Mouse (Mus musculus): ENCODE results near the gene Edil3. TPM values are rescaled to one million over a fixed set of nuclear protein-coding genes. Genes with fewer than 3 reads are reported as not detected.

The Edil3 gene
- polyA plus RNA-seq, 1 experiment from 2014 or later, result 7.7 TPM

- H3K4me3 ChIP-seq (replicated peaks; ENCODE audit: low read length), result no peak overlapping the region
- no peaks in the 10 kb centered on the region for H3K27me3 ChIP-seq (ENCODE audit: control insufficient read depth, insufficient read depth, low read length)
- ATAC-seq (ENCODE audit: insufficient read depth, low FRiP score), result no peak
- H3K4me1 ChIP-seq (ENCODE audit: control insufficient read depth, insufficient read depth, low read length), result no peaks in the 10 kb centered on the region
- no peaks in the 10 kb centered on the region for H3K9me3 ChIP-seq (replicated peaks; ENCODE audit: control insufficient read depth, low read length)
- no peak overlapping the region for H3K27ac ChIP-seq (ENCODE audit: low read length)
- WGBS, result 68% methylated on average over 1 of the region's 1 CpGs
- H3K4me2 ChIP-seq (ENCODE audit: low read depth, low read length), result no peak overlapping the region
- H3K36me3 ChIP-seq (ENCODE audit: control insufficient read depth, insufficient read depth, low read length), result no peaks in the 10 kb centered on the region
- no peak overlapping the region for H3K9ac ChIP-seq (ENCODE audit: low read length)
Observed at GRCm38 (mm10) chr13:89256906-89257305, 435.6 kb downstream of the Edil3 start.

- Histone ChIP-seq H3K27ac (ENCODE audit: low read length) (no peak overlapping the region), H3K27me3 (ENCODE audit: control insufficient read depth, insufficient read depth, low read length) (no peaks in the 10 kb centered on the region), H3K36me3 (ENCODE audit: control insufficient read depth, insufficient read depth, low read length) (no peaks in the 10 kb centered on the region), H3K9ac (ENCODE audit: low read length) (no peak overlapping the region), H3K4me2 (ENCODE audit: low read depth, low read length) (no peak overlapping the region), H3K4me3 (replicated peaks; ENCODE audit: low read length) (no peak overlapping the region), H3K9me3 (replicated peaks; ENCODE audit: control insufficient read depth, low read length) (no peaks in the 10 kb centered on the region), H3K4me1 (ENCODE audit: control insufficient read depth, insufficient read depth, low read length) (no peaks in the 10 kb centered on the region)
- no peak for ATAC-seq (ENCODE audit: insufficient read depth, low FRiP score)
- WGBS, result 74% methylated on average over 5 of the region's 5 CpGs
Observed at GRCm38 (mm10) chr13:89286696-89287305, 465.5 kb downstream of the Edil3 start.

GRCm38 (mm10) chr13:89288201-89288600 lies 466.9 kb downstream of the Edil3 start:
- Histone ChIP-seq H3K4me2 (ENCODE audit: low read depth, low read length) (no peak overlapping the region), H3K9me3 (replicated peaks; ENCODE audit: control insufficient read depth, low read length) (no peaks in the 10 kb centered on the region), H3K9ac (ENCODE audit: low read length) (no peak overlapping the region), H3K4me1 (ENCODE audit: control insufficient read depth, insufficient read depth, low read length) (no peaks in the 10 kb centered on the region), H3K27ac (ENCODE audit: low read length) (no peak overlapping the region), H3K36me3 (ENCODE audit: control insufficient read depth, insufficient read depth, low read length) (no peaks in the 10 kb centered on the region), H3K27me3 (ENCODE audit: control insufficient read depth, insufficient read depth, low read length) (no peaks in the 10 kb centered on the region), H3K4me3 (replicated peaks; ENCODE audit: low read length) (no peak overlapping the region)
- 52% methylated on average over 4 of the region's 4 CpGs for WGBS
- no peak for ATAC-seq (ENCODE audit: insufficient read depth, low FRiP score)

- WGBS, result 66% methylated on average over 1 of the region's 1 CpGs
- H3K36me3 ChIP-seq (ENCODE audit: control insufficient read depth, insufficient read depth, low read length), result no peaks in the 10 kb centered on the region
- no peak for ATAC-seq (ENCODE audit: insufficient read depth, low FRiP score)
- H3K27ac ChIP-seq (ENCODE audit: low read length), result no peak overlapping the region
- H3K9me3 ChIP-seq (replicated peaks; ENCODE audit: control insufficient read depth, low read length), result no peaks in the 10 kb centered on the region
- no peak overlapping the region for H3K9ac ChIP-seq (ENCODE audit: low read length)
- H3K4me1 ChIP-seq (ENCODE audit: control insufficient read depth, insufficient read depth, low read length), result no peaks in the 10 kb centered on the region
- no peak overlapping the region for H3K4me2 ChIP-seq (ENCODE audit: low read depth, low read length)
- no peaks in the 10 kb centered on the region for H3K27me3 ChIP-seq (ENCODE audit: control insufficient read depth, insufficient read depth, low read length)
- no peak overlapping the region for H3K4me3 ChIP-seq (replicated peaks; ENCODE audit: low read length)
Observed at GRCm38 (mm10) chr13:89321155-89321554, 499.9 kb downstream of the Edil3 start.

GRCm38 (mm10) chr13:89324282-89324681 lies 503.0 kb downstream of the Edil3 start:
- H3K4me3 ChIP-seq (replicated peaks; ENCODE audit: low read length), result no peak overlapping the region
- no peaks in the 10 kb centered on the region for H3K9me3 ChIP-seq (replicated peaks; ENCODE audit: control insufficient read depth, low read length)
- no peaks in the 10 kb centered on the region for H3K36me3 ChIP-seq (ENCODE audit: control insufficient read depth, insufficient read depth, low read length)
- no peak overlapping the region for H3K9ac ChIP-seq (ENCODE audit: low read length)
- H3K4me1 ChIP-seq (ENCODE audit: control insufficient read depth, insufficient read depth, low read length), result no peaks in the 10 kb centered on the region
- H3K27ac ChIP-seq (ENCODE audit: low read length), result no peak overlapping the region
- H3K27me3 ChIP-seq (ENCODE audit: control insufficient read depth, insufficient read depth, low read length), result no peaks in the 10 kb centered on the region
- 76% methylated on average over 2 of the region's 2 CpGs for WGBS
- H3K4me2 ChIP-seq (ENCODE audit: low read depth, low read length), result no peak overlapping the region
- ATAC-seq (ENCODE audit: insufficient read depth, low FRiP score), result no peak

GRCm38 (mm10) chr13:89334494-89334893 lies 513.2 kb downstream of the Edil3 start:
- 59% methylated on average over 1 of the region's 1 CpGs for WGBS
- Histone ChIP-seq H3K4me1 (ENCODE audit: control insufficient read depth, insufficient read depth, low read length) (peaks cover 5% of the 10 kb centered on the region; the same call in 1 of the 2 replicates), H3K9me3 (replicated peaks; ENCODE audit: control insufficient read depth, low read length) (no peaks in the 10 kb centered on the region), H3K4me2 (ENCODE audit: low read depth, low read length) (no peak overlapping the region), H3K4me3 (replicated peaks; ENCODE audit: low read length) (no peak overlapping the region), H3K9ac (ENCODE audit: low read length) (no peak overlapping the region), H3K36me3 (ENCODE audit: control insufficient read depth, insufficient read depth, low read length) (no peaks in the 10 kb centered on the region), H3K27ac (ENCODE audit: low read length) (no peak overlapping the region), H3K27me3 (ENCODE audit: control insufficient read depth, insufficient read depth, low read length) (no peaks in the 10 kb centered on the region)
- ATAC-seq (ENCODE audit: insufficient read depth, low FRiP score), result no peak

- no peaks in the 10 kb centered on the region for H3K27me3 ChIP-seq (ENCODE audit: control insufficient read depth, insufficient read depth, low read length)
- ATAC-seq (ENCODE audit: insufficient read depth, low FRiP score), result no peak
- H3K36me3 ChIP-seq (ENCODE audit: control insufficient read depth, insufficient read depth, low read length), result no peaks in the 10 kb centered on the region
- no peak overlapping the region for H3K9ac ChIP-seq (ENCODE audit: low read length)
- WGBS, result 32% methylated on average over 7 of the region's 7 CpGs
- no peak overlapping the region for H3K4me3 ChIP-seq (replicated peaks; ENCODE audit: low read length)
- H3K4me2 ChIP-seq (ENCODE audit: low read depth, low read length), result no peak overlapping the region
- no peaks in the 10 kb centered on the region for H3K9me3 ChIP-seq (replicated peaks; ENCODE audit: control insufficient read depth, low read length)
- peaks cover 5% of the 10 kb centered on the region; the same call in 1 of the 2 replicates for H3K4me1 ChIP-seq (ENCODE audit: control insufficient read depth, insufficient read depth, low read length)
- no peak overlapping the region for H3K27ac ChIP-seq (ENCODE audit: low read length)
Observed at GRCm38 (mm10) chr13:89335908-89336579, 514.8 kb downstream of the Edil3 start.

GRCm38 (mm10) chr13:89339055-89339454 lies 517.8 kb downstream of the Edil3 start:
- H3K4me3 ChIP-seq (replicated peaks; ENCODE audit: low read length), result no peak overlapping the region
- ATAC-seq (ENCODE audit: insufficient read depth, low FRiP score), result no peak
- no peak overlapping the region for H3K27ac ChIP-seq (ENCODE audit: low read length)
- no peaks in the 10 kb centered on the region for H3K27me3 ChIP-seq (ENCODE audit: control insufficient read depth, insufficient read depth, low read length)
- H3K9ac ChIP-seq (ENCODE audit: low read length), result no peak overlapping the region
- H3K36me3 ChIP-seq (ENCODE audit: control insufficient read depth, insufficient read depth, low read length), result no peaks in the 10 kb centered on the region
- no peak overlapping the region for H3K4me2 ChIP-seq (ENCODE audit: low read depth, low read length)
- peaks cover 5% of the 10 kb centered on the region; the same call in 1 of the 2 replicates for H3K4me1 ChIP-seq (ENCODE audit: control insufficient read depth, insufficient read depth, low read length)
- 63% methylated on average over 4 of the region's 4 CpGs for WGBS
- H3K9me3 ChIP-seq (replicated peaks; ENCODE audit: control insufficient read depth, low read length), result no peaks in the 10 kb centered on the region

GRCm38 (mm10) chr13:89339776-89340175 lies 518.5 kb downstream of the Edil3 start:
- 86% methylated on average over 3 of the region's 3 CpGs for WGBS
- Histone ChIP-seq H3K9ac (ENCODE audit: low read length) (no peak overlapping the region), H3K9me3 (replicated peaks; ENCODE audit: control insufficient read depth, low read length) (no peaks in the 10 kb centered on the region), H3K27me3 (ENCODE audit: control insufficient read depth, insufficient read depth, low read length) (no peaks in the 10 kb centered on the region), H3K4me3 (replicated peaks; ENCODE audit: low read length) (no peak overlapping the region), H3K4me2 (ENCODE audit: low read depth, low read length) (no peak overlapping the region), H3K36me3 (ENCODE audit: control insufficient read depth, insufficient read depth, low read length) (no peaks in the 10 kb centered on the region), H3K27ac (ENCODE audit: low read length) (no peak overlapping the region), H3K4me1 (ENCODE audit: control insufficient read depth, insufficient read depth, low read length) (peaks cover 5% of the 10 kb centered on the region; the same call in 1 of the 2 replicates)
- ATAC-seq (ENCODE audit: insufficient read depth, low FRiP score), result no peak

Data from stomach, embryonic 16.5 days (tissue).